Mouse (Mus musculus) stomach, embryonic 16.5 days (tissue): ENCODE measurements around the gene Vmn1r193. TPM values are rescaled to one million over a fixed set of nuclear protein-coding genes. Genes with fewer than 3 reads are reported as not detected.

Experiments used
- ATAC-seq: fragments of 200-750 bp; cut with Nextera tagmentation; 2 replicates; pipeline ENCODE4 v1.8.0; 2017; ENCODE audit warnings: moderate number of reproducible peaks, moderate TSS enrichment; ENCODE audit not compliant: insufficient read depth, low FRiP score
- H3K27ac ChIP-seq: fragments of 300-500 bp; sonication (generic); 2 replicates; pipeline ENCODE4 v1.5.1; 2014; ENCODE audit warnings: low read length
- H3K27me3 ChIP-seq: fragments of 300-500 bp; sonication (generic); 2 replicates; pipeline ENCODE4 v1.6.1; 2014; ENCODE audit warnings: low read length, control low read depth, mixed read lengths; ENCODE audit not compliant: control insufficient read depth, insufficient read depth
- H3K36me3 ChIP-seq: fragments of 300-500 bp; sonication (generic); 2 replicates; pipeline ENCODE4 v1.6.1; 2014; ENCODE audit warnings: low read length; ENCODE audit not compliant: control insufficient read depth, insufficient read depth
- H3K4me1 ChIP-seq: fragments of 300-500 bp; sonication (generic); 2 replicates; pipeline ENCODE4 v1.6.1; 2014; ENCODE audit warnings: low read length, control low read depth, mixed read lengths; ENCODE audit not compliant: control insufficient read depth, insufficient read depth
- H3K4me2 ChIP-seq: fragments of 300-500 bp; sonication (generic); 2 replicates; pipeline ENCODE4 v1.6.1; 2014; ENCODE audit warnings: low read depth, low read length, mixed read lengths
- H3K4me3 ChIP-seq: fragments of 300-500 bp; sonication (generic); replicated peaks from 2 replicates; pipeline ENCODE4 v1.5.1; 2014; ENCODE audit warnings: mild to moderate bottlenecking, low read length
- H3K9ac ChIP-seq: fragments of 300-500 bp; sonication (generic); 2 replicates; pipeline ENCODE4 v1.6.1; 2014; ENCODE audit warnings: low read length
- H3K9me3 ChIP-seq: fragments of 300-500 bp; sonication (generic); replicated peaks from 2 replicates; pipeline ENCODE4 v1.6.1; 2016; ENCODE audit warnings: low read length, control low read depth; ENCODE audit not compliant: control insufficient read depth
- WGBS: fragments of 180-500 bp; shearing (Covaris S2); extraction: QIAGEN DNeasy Blood & Tissue Kit; methylation state at CpG from one replicate; pipeline ENCODE4 v1.1.7; 2014; 5-methylcytosine and 5-hydroxymethylcytosine counted together
- microRNA-seq: library from miRNA; unstranded; fragments of <30 nt; microRNA quantifications from one replicate; pipeline ENCODE4, GENCODE M21; 2016
- polyA plus RNA-seq: library from polyadenylated mRNA; unstranded; fragments of >200 nt; fragmentation: Nextera tagmentation; extraction: Ambion mirVana; gene quantifications from 2 replicates; pipeline ENCODE4 v1.2.1, GENCODE M21; 2015

Vmn1r193 gene
- polyA plus RNA-seq, 1 experiment from 2014 or later, result not detected

- Histone ChIP-seq H3K4me2 (no peak overlapping the region), H3K36me3 (no peaks in the 10 kb centered on the region), H3K4me1 (no peaks in the 10 kb centered on the region), H3K4me3 (no peak overlapping the region), H3K27me3 (no peaks in the 10 kb centered on the region), H3K9me3 (peaks cover 6% of the 10 kb centered on the region; the same call in 1 of the 2 replicates), H3K27ac (no peak overlapping the region), H3K9ac (no peak overlapping the region)
- 88% methylated on average over 15 of the region's 15 CpGs for WGBS
- no peak for ATAC-seq
Measured at GRCm38 (mm10) chr13:22168416-22168815, 54.5 kb downstream of the Vmn1r193 start.

Small RNA genes within 50 kb of the gene (microRNA-seq; reads per million reads assigned to microRNA genes)
- gene Gm23282, result not detected
- gene Gm25084, result not detected

Other genes starting within 250 kb of the Vmn1r193 start
- 0.09 TPM in 1 of 2 replicates, not detected in the other for gene Pom121l2, start 242.0 kb downstream of the Vmn1r193 start, polyA plus RNA-seq
- gene Prss16, start 213.4 kb downstream of the Vmn1r193 start, polyA plus RNA-seq, result 0.92 and 1.1 TPM in 2 replicates
- 10.9 TPM in 1 of 2 replicates, not detected in the other for gene Hist1h2ah, start 187.6 kb downstream of the Vmn1r193 start, polyA plus RNA-seq
- 2.6 and 4.0 TPM in 2 replicates for gene Hist1h2bk, start 187.3 kb downstream of the Vmn1r193 start, polyA plus RNA-seq
- gene Hist1h4i, start 181.8 kb downstream of the Vmn1r193 start, polyA plus RNA-seq, result 13.4 and 15.5 TPM in 2 replicates
- gene Hist1h2ag, start 180.2 kb downstream of the Vmn1r193 start, polyA plus RNA-seq, result 17.8 and 25.3 TPM in 2 replicates
- gene Hist1h2bj, start 179.9 kb downstream of the Vmn1r193 start, polyA plus RNA-seq, result 5.6 and 10.3 TPM in 2 replicates
- gene Vmn1r188, start 138.7 kb downstream of the Vmn1r193 start, polyA plus RNA-seq, result not detected in 2 replicates
- not detected in 2 replicates for gene Vmn1r189, start 117.3 kb downstream of the Vmn1r193 start, polyA plus RNA-seq
- not detected in 2 replicates for gene Vmn1r191, start 39.2 kb downstream of the Vmn1r193 start, polyA plus RNA-seq
- not detected in 2 replicates for gene Vmn1r192, start 32.0 kb downstream of the Vmn1r193 start, polyA plus RNA-seq
- gene Vmn1r194, start 21.1 kb upstream of the Vmn1r193 start, polyA plus RNA-seq, result not detected in 2 replicates
- gene Vmn1r195, start 47.4 kb upstream of the Vmn1r193 start, polyA plus RNA-seq, result not detected in 2 replicates
- not detected in 2 replicates for gene Vmn1r196, start 66.8 kb upstream of the Vmn1r193 start, polyA plus RNA-seq
- not detected in 2 replicates for gene Vmn1r197, start 101.4 kb upstream of the Vmn1r193 start, polyA plus RNA-seq
- not detected in 2 replicates for gene Vmn1r198, start 127.2 kb upstream of the Vmn1r193 start, polyA plus RNA-seq
- gene Vmn1r199, start 156.7 kb upstream of the Vmn1r193 start, polyA plus RNA-seq, result not detected in 2 replicates
- not detected in 2 replicates for gene Vmn1r200, start 167.2 kb upstream of the Vmn1r193 start, polyA plus RNA-seq
- gene Vmn1r201, start 248.8 kb upstream of the Vmn1r193 start, polyA plus RNA-seq, result not detected in 2 replicates